Mouse (Mus musculus) common myeloid progenitor, adult 5-6 weeks (primary cell): ENCODE data around the gene Pom121l2. TPM values are rescaled to one million over a fixed set of nuclear protein-coding genes. Genes with fewer than 3 reads are reported as not detected.
A peak's percentile ranks its signal among the peaks of the same experiment; 100 is the strongest.

Source experiments
- ATAC-seq: replicated peaks from 2 replicates; pipeline ENCODE4 v1.8.0; 2016; ENCODE audit warnings: low read depth, mild to moderate bottlenecking, moderate TSS enrichment, inconsistent platforms; ENCODE audit not compliant: poor library complexity, severe bottlenecking
- total RNA-seq: library from RNA; stranded (forward); fragments of 200-1000, 187-1606 nt; gene quantifications from 2 replicates; pipeline ENCODE4 v1.2.3, GENCODE M21; 2017

Gene Pom121l2
- total RNA-seq, 1 experiment from 2014 or later: not detected

- ATAC-seq: no peak
Observed at GRCm38 (mm10) chr13:22014411-22014845, 33.4 kb downstream of the Pom121l2 start.

- ATAC-seq: peak; percentile 63
Observed at GRCm38 (mm10) chr13:22015479-22016450, 34.8 kb downstream of the Pom121l2 start.

GRCm38 (mm10) chr13:22019934-22020835 is 39.2 kb downstream of the Pom121l2 start:
- peak; percentile 58 for ATAC-seq

- ATAC-seq: peak; percentile 47
Observed at GRCm38 (mm10) chr13:22020901-22021339, 39.9 kb downstream of the Pom121l2 start.

- ATAC-seq: no peak
Observed at GRCm38 (mm10) chr13:22021581-22021980, 40.6 kb downstream of the Pom121l2 start.

- ATAC-seq: peak; percentile 67
Observed at GRCm38 (mm10) chr13:22022241-22022640, 41.2 kb downstream of the Pom121l2 start.

GRCm38 (mm10) chr13:22026058-22027031 is 45.4 kb downstream of the Pom121l2 start:
- 0 out of 2 replicates have a peak, but pooled peaks have one; percentile 31 for ATAC-seq

- peak; percentile 86 for ATAC-seq
Observed at GRCm38 (mm10) chr13:22028673-22029460, 47.9 kb downstream of the Pom121l2 start.

- ATAC-seq: no peak
Observed at GRCm38 (mm10) chr13:22029928-22030327, 48.9 kb downstream of the Pom121l2 start.

GRCm38 (mm10) chr13:22030493-22030892 is 49.5 kb downstream of the Pom121l2 start:
- ATAC-seq: no peak

- no peak for ATAC-seq
Observed at GRCm38 (mm10) chr13:22033741-22034442, 52.9 kb downstream of the Pom121l2 start.

- ATAC-seq: no peak
Observed at GRCm38 (mm10) chr13:22034443-22035266, 53.7 kb downstream of the Pom121l2 start.

- ATAC-seq: peak; percentile 89
Observed at GRCm38 (mm10) chr13:22035267-22036148, 54.5 kb downstream of the Pom121l2 start, which contains the start of the genes Hist1h2ah and Hist1h2bk. Hist1h2ah (minus strand) TSS chr13:22035568. Hist1h2bk (plus strand) TSS chr13:22035870.

- ATAC-seq: peak; percentile 10; the same call in 1 of the 2 replicates
Observed at GRCm38 (mm10) chr13:22036149-22036956, 55.4 kb downstream of the Pom121l2 start.

- no peak for ATAC-seq
Observed at GRCm38 (mm10) chr13:22036986-22037385, 56.0 kb downstream of the Pom121l2 start.
